Mouse (Mus musculus): ENCODE measurements around the gene Traf3ip3.

DNA sequence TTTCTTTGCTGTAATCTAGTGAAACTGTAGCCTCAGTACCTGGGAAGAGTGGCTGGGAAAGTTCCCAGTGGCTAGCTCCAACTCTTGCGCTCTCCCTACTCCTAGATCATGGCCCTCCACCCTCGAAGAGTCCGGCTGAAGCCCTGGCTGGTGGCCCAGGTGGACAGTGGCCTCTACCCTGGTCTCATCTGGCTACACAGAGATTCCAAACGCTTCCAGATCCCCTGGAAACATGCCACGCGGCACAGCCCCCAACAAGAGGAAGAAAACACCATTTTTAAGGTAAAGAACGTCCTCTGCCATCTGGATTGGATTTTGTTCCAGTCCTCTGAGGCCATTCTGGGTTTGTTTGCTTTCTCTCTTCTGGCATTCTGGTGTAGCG, 44.4 kb downstream of the Traf3ip3 start:
- no peak for TF ChIP-seq CTCF (conservative IDR thresholded peaks at IDR 0.05; ENCODE audit: low read length)
- no peak for TF ChIP-seq POU5F1 (IDR thresholded peaks at IDR 0.05; ENCODE audit: borderline replicate concordance, low read length)

Data from E14TG2a.4 (cell line).